ENCODE assay signal across 11 mouse cellular contexts in the genomic region with DNA sequence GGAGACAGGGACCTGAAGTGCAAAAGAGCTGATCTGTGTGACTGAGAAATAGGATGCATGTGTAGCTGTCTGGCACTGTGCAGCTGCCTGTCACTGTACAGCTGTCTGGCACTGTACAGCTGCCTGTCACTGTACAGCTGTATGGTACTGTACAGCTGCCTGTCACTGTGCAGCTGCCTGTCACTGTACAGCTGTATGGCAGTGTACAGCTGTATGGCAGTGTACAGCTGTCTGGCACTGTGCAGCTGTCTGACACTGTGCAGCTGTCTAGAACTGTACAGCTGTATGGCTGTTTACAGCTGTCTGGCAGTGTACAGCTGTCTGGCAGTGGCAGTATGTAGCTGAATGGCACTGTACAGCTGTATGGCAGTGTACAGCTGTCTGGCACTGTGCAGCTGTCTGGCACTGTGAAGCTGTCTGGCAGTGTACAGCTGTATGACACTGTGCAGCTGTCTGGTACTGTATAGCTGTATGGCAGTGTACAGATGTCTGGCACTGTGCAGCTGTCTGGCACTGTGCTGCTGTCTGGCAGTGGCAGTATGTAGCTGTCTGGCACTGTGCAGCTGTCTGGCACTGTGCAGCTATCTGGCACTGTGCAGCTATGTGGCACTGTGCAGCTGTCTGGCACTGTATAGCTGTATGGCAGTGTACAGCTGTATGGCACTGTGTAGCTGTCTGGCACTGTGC.
DNase-seq lines count a peak whose midpoint lies in the region; ATAC-seq and TF ChIP-seq lines count a peak whose summit lies in the region.
"Had no signal": no experiment of that assay in that cellular context is flagged by ENCODE, and none has a peak within 500 bp of the region (broad histone marks: within the 10 kb centered on the region; RNA-seq: fewer than 3 reads in every experiment).

No protein-coding gene starts in this region.

- no peak overlapping the region for H3K4me3 ChIP-seq in hindbrain, embryonic 11.5 days (ENCODE audit: low read depth, low read length)
- H3K4me3 ChIP-seq in hindbrain, embryonic 13.5 days: no peak overlapping the region
- H3K4me3 ChIP-seq in neural tube, embryonic 13.5 days: no peak overlapping the region
- H3K4me3 ChIP-seq in neural tube, embryonic 15.5 days (replicated peaks): no peak overlapping the region
- H3K4me3 ChIP-seq in liver, embryonic 14.5 days (ENCODE audit: insufficient read depth in 1 of 2, low read depth in 2 of 2, low read length in 2 of 2): no peak overlapping the region
- H3K4me3 ChIP-seq: erythroblast, embryonic 14.5 days; kidney, embryonic 15.5 days had no signal

- H3K27ac ChIP-seq in hindbrain, embryonic 11.5 days (ENCODE audit: low read depth, low read length): no peak overlapping the region
- no peak overlapping the region for H3K27ac ChIP-seq in hindbrain, embryonic 13.5 days
- no peak overlapping the region for H3K27ac ChIP-seq in neural tube, embryonic 13.5 days (replicated peaks)
- H3K27ac ChIP-seq in neural tube, embryonic 15.5 days (replicated peaks): no peak overlapping the region
- no peak overlapping the region for H3K27ac ChIP-seq in liver, embryonic 14.5 days
- H3K27ac ChIP-seq: kidney, embryonic 15.5 days had no signal

- DNase-seq in hindbrain, embryonic 11.5 days (ENCODE audit: low spot score): no peak
- no peak for DNase-seq in liver, embryonic 14.5 days (ENCODE audit: low read depth in 3 of 3, low spot score in 3 of 3)
- DNase-seq in adrenal gland, postnatal 4 days (ENCODE audit: low spot score in 2 of 2): no peak
- no peak for DNase-seq in adrenal gland, adult 8-10 months
- DNase-seq: cerebellum, adult 9-11 months; thymus, postnatal 25 days had no signal

- TF ChIP-seq CTCF in liver, embryonic 14.5 days (IDR thresholded peaks at IDR 0.05; ENCODE audit: low read depth): no peak

- TF ChIP-seq EP300 in liver, embryonic 14.5 days (IDR thresholded peaks at IDR 0.05; ENCODE audit: low read depth): no peak

- ATAC-seq in hindbrain, embryonic 11.5 days (ENCODE audit: low FRiP score): peak; percentile 22; the same call in 1 of the 2 replicates
- ATAC-seq in hindbrain, embryonic 13.5 days (ENCODE audit: low FRiP score): no peak
- ATAC-seq in neural tube, embryonic 13.5 days (ENCODE audit: low read depth): peak; percentile 43; the same call in 1 of the 2 replicates
- ATAC-seq in neural tube, embryonic 15.5 days (ENCODE audit: low FRiP score): no peak; the same call in 1 of the 2 replicates
- ATAC-seq in liver, embryonic 14.5 days (ENCODE audit: insufficient read depth): peak; percentile 21; the same call in 1 of the 2 replicates

- H3K4me2 ChIP-seq in hindbrain, embryonic 11.5 days (replicated peaks; ENCODE audit: low read depth, low read length): no peak overlapping the region
- no peak overlapping the region for H3K4me2 ChIP-seq in hindbrain, embryonic 13.5 days
- no peak overlapping the region for H3K4me2 ChIP-seq in neural tube, embryonic 13.5 days
- no peak overlapping the region for H3K4me2 ChIP-seq in neural tube, embryonic 15.5 days
- no peak overlapping the region for H3K4me2 ChIP-seq in liver, embryonic 14.5 days (ENCODE audit: low read depth)
- H3K4me2 ChIP-seq: kidney, embryonic 15.5 days had no signal

- no peaks in the 10 kb centered on the region for H3K9me3 ChIP-seq in hindbrain, embryonic 11.5 days (ENCODE audit: control insufficient read depth, low read length)
- no peaks in the 10 kb centered on the region for H3K9me3 ChIP-seq in hindbrain, embryonic 13.5 days
- no peaks in the 10 kb centered on the region for H3K9me3 ChIP-seq in neural tube, embryonic 13.5 days
- no peaks in the 10 kb centered on the region for H3K9me3 ChIP-seq in neural tube, embryonic 15.5 days (replicated peaks)
- H3K9me3 ChIP-seq in liver, embryonic 14.5 days (ENCODE audit: control insufficient read depth, low read length): no peaks in the 10 kb centered on the region
- H3K9me3 ChIP-seq: kidney, embryonic 15.5 days had no signal

- no peak overlapping the region for H3K9ac ChIP-seq in hindbrain, embryonic 11.5 days (ENCODE audit: low read depth, low read length)
- H3K9ac ChIP-seq in hindbrain, embryonic 13.5 days: no peak overlapping the region
- H3K9ac ChIP-seq in neural tube, embryonic 13.5 days: no peak overlapping the region
- H3K9ac ChIP-seq in neural tube, embryonic 15.5 days (replicated peaks): no peak overlapping the region
- H3K9ac ChIP-seq in liver, embryonic 14.5 days (replicated peaks): no peak overlapping the region
- H3K9ac ChIP-seq: kidney, embryonic 15.5 days had no signal

- H3K27me3 ChIP-seq in hindbrain, embryonic 11.5 days (ENCODE audit: control insufficient read depth, insufficient read depth, low read length): no peaks in the 10 kb centered on the region
- no peaks in the 10 kb centered on the region for H3K27me3 ChIP-seq in hindbrain, embryonic 13.5 days
- H3K27me3 ChIP-seq in neural tube, embryonic 13.5 days: no peaks in the 10 kb centered on the region
- H3K27me3 ChIP-seq in neural tube, embryonic 15.5 days (replicated peaks): no peaks in the 10 kb centered on the region
- no peaks in the 10 kb centered on the region for H3K27me3 ChIP-seq in liver, embryonic 14.5 days (ENCODE audit: control insufficient read depth, insufficient read depth, low read length)
- H3K27me3 ChIP-seq: kidney, embryonic 15.5 days had no signal

- no peaks in the 10 kb centered on the region for H3K36me3 ChIP-seq in hindbrain, embryonic 11.5 days (ENCODE audit: control insufficient read depth, insufficient read depth, low read length)
- H3K36me3 ChIP-seq in hindbrain, embryonic 13.5 days: no peaks in the 10 kb centered on the region
- no peaks in the 10 kb centered on the region for H3K36me3 ChIP-seq in neural tube, embryonic 13.5 days
- H3K36me3 ChIP-seq in neural tube, embryonic 15.5 days: no peaks in the 10 kb centered on the region
- no peaks in the 10 kb centered on the region for H3K36me3 ChIP-seq in liver, embryonic 14.5 days (replicated peaks; ENCODE audit: control insufficient read depth, insufficient read depth, low read depth)
- H3K36me3 ChIP-seq: kidney, embryonic 15.5 days had no signal

- H3K4me1 ChIP-seq in hindbrain, embryonic 11.5 days (replicated peaks; ENCODE audit: control insufficient read depth, insufficient read depth, low read length): no peaks in the 10 kb centered on the region
- H3K4me1 ChIP-seq in hindbrain, embryonic 13.5 days (replicated peaks): no peaks in the 10 kb centered on the region
- H3K4me1 ChIP-seq in neural tube, embryonic 13.5 days (replicated peaks): no peaks in the 10 kb centered on the region
- no peaks in the 10 kb centered on the region for H3K4me1 ChIP-seq in neural tube, embryonic 15.5 days
- H3K4me1 ChIP-seq in liver, embryonic 14.5 days (replicated peaks; ENCODE audit: control insufficient read depth in 2 of 2, insufficient read depth in 2 of 2, low read length in 1 of 2): no peaks in the 10 kb centered on the region
- H3K4me1 ChIP-seq: kidney, embryonic 15.5 days had no signal

Comparison
In these comparisons a context has a peak if more than half of its experiments do, and no peak if none do; other contexts are left out.
1. ATAC-seq: peak in hindbrain, embryonic 11.5 days (single experiment), neural tube, embryonic 13.5 days (single experiment) and liver, embryonic 14.5 days (single experiment); none in hindbrain, embryonic 13.5 days (single experiment) and neural tube, embryonic 15.5 days (single experiment).